Mouse (Mus musculus): ENCODE measurements around the gene Gm20518. TPM values are rescaled to one million over a fixed set of nuclear protein-coding genes. Genes with fewer than 3 reads are reported as not detected.

The Gm20518 gene
- total RNA-seq, 2 experiments from 2014 or later: 1.3 to 2.2 TPM

DNA sequence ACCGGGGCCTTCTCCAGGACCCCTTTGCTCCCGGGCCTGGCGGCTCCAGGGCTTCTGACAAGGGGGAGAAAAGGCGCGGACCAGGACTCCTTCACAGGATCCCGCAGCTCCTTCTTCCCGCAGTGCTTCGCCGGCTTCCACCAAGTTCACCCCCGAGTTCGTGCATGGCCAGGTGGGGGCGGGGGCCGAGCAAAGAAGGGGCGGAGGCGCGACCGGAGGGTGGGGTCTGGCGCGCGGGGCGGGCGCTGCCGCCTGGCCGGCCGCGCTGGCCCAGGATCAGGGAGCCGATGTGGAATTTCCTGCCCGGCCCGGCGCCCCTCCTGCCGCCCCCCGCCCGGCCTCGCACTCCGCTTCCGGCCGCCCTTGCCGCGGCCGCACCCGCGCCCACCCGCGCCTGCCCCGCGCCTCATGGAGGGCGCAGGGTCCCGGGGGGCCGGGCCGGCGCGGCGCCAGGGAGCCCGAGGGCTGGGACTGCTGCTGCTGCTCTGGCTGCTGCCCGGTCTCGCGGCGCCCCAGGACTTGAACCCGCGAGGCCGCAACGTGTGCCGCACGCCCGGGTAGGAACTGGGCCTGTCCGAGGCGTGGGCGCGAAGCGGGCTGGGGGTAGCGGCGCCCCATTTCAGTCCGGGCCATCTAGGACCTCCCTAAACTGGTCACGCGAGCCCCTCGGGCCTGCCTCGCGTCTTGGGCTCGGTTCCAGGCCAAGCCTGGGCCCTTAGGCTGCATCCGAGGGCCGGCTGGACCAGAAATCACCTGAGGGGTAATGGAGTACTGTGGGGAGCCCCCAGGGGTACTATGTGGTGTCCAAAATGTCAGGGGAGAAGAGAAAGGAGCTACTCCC is 94.3 kb downstream of the Gm20518 start, which contains the start of gene Scarf2:
TSS of gene Scarf2 (plus strand) at position 312 of the 841 bp plus-strand sequence.
- intact Hi-C loops (cut with DNase I): no loop called here
- DNase-seq (ENCODE audit: low spot score in 2 of 2): no peak

DNA sequence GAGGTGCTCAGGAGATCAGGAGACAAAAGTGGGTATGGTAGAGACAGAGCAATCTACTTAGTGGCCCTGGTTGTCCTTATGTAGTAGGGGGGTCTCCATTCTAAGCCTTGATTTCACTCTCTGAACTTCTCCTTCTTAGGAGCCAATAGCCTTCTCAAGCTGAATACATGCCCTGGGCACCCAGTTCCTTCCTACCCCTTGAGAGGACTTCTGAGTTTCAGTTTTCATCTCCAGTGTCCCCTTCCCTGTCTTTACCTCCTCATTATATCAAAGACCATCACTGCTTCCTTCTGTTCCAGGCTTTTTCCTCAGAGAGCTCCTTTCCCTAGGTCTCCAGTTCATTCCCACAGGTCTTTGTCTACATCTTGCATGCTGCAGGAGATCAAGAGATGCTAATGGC is 95.0 kb downstream of the Gm20518 start:
- intact Hi-C loops (cut with DNase I): no loop called here
- no peak for DNase-seq (ENCODE audit: low spot score in 2 of 2)

DNA sequence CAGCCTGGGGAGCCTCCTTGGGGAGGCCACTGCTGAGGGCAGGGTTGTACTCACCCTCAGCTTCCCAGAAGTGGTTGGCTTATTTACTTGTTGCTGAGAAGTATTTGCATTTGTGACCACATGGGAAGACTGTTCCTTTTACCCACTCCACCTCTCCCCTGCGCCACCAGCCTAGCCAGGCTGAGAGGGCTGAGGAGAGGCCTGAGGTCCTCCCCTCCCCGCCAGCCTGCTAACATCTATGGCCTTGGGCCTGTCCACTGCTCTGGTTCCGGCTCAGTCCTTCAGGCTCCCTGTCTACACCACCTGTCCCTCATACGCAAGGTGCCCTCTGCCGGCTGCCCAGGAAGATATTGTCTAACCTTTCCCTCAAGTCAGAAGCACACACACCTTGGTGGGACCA is 95.8 kb downstream of the Gm20518 start:
- intact Hi-C loops (cut with DNase I): no loop called here

DNA sequence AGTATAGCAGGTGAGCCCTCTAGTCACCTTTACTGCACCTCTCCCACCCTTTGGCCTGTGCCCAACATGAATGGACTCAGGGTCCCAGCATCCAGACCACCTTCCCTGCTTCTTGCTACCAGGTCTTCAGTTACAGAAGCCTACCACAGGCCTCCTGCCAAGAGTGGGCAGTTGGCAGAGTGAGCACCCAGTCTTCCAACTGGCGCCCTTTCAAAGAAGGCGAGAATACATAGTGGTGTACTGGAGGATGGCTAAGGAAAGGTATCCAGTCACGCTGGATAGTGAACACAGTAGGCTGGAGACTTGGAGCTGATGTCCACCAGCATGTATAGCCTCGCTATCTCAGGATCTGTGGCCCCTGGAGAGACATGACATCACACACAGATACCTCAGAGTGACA is 97.4 kb downstream of the Gm20518 start:
- intact Hi-C loops (cut with DNase I): no loop called here
- peak in 1 of 2 experiments; percentile 39 for DNase-seq (ENCODE audit: low spot score in 2 of 2)

More for the DNA sequence above, 95.8 kb downstream of the Gm20518 start:
- no peak for DNase-seq (ENCODE audit: low spot score in 2 of 2)

DNA sequence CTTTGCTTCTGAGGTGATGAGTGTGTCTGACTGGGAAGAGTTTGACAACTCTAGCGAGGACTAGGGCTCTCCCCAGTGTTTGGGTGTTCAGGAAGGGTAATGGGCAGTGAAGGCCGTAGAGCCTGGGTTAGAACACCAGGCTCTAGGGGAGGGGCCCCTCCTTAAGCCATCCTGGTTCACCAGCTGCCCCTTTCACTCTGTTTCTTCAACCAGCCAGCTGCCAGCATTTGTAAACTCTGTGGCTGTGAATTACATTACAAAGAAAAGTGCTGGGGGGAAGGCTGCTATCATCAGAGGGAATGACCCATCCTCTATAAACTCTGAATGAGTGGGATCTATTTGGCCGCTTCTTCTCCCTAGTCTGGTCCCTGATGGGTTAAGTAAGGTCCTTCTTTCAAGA is 98.7 kb downstream of the Gm20518 start:
- DNase-seq (ENCODE audit: low spot score in 2 of 2): no peak
- intact Hi-C loops (cut with DNase I): no loop called here

DNA sequence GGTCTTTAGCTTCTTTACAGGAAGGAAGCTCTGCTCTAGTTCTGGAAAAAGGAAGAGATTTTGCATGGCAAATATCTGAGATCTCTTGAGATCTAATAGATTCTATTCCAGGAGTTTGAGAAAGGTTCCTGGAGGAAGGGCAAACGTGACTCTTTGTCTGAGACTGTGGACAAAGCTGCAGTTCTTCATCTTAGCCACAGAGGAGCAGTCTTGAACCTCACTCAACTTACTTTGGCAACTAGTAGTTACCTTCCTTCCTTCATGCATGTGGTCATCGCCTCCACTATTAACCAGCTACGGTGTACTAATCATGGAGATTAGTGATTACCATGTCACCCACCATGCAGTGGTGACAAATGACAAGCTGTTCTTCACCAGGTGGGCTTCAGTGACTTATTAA is 106.1 kb downstream of the Gm20518 start:
- DNase-seq (ENCODE audit: low spot score in 2 of 2): no peak
- intact Hi-C loops (cut with DNase I): no loop called here

Other genes with a start within 250 kb of the Gm20518 start
- gene Ccdc74a, start 245.2 kb downstream of the Gm20518 start, total RNA-seq (2021): 10 to 100 TPM; 25.5 to 25.8 TPM
- gene Med15, start 158.8 kb downstream of the Gm20518 start, total RNA-seq (2021): 10 to 100 TPM; 63.3 to 90.2 TPM
- gene Klhl22, start 132.1 kb downstream of the Gm20518 start, total RNA-seq (2021): 100 to 1,000 TPM in 1 of 2 experiments, 10 to 100 TPM in 1; 92.5 to 110 TPM
- 1 to 10 TPM; 3.4 to 3.8 TPM for gene Scarf2, start 94.4 kb downstream of the Gm20518 start, total RNA-seq (2021)
- gene B830017H08Rik, start 58.5 kb downstream of the Gm20518 start, total RNA-seq (2021): 1 to 10 TPM; 2.9 to 4.6 TPM
- gene Car15, start 53.3 kb downstream of the Gm20518 start, total RNA-seq (2021): 10 to 100 TPM; 11.7 to 14.4 TPM
- not detected for gene Tssk1, start 2.6 kb upstream of the Gm20518 start, total RNA-seq (2021)
- 100 to 1,000 TPM in 1 of 2 experiments, 10 to 100 TPM in 1; 92.6 to 103 TPM for gene Dgcr2, start 6.9 kb upstream of the Gm20518 start, total RNA-seq (2021)
- not detected for gene Tssk2, start 7.0 kb upstream of the Gm20518 start, total RNA-seq (2021)
- 10 to 100 TPM; 26.1 to 31.1 TPM for gene Ess2, start 19.7 kb upstream of the Gm20518 start, total RNA-seq (2021)
- not detected for gene Gsc2, start 23.4 kb upstream of the Gm20518 start, total RNA-seq (2021)
- 10 to 100 TPM; 38.5 to 44.9 TPM for gene Slc25a1, start 36.5 kb upstream of the Gm20518 start, total RNA-seq (2021)
- gene Vpreb2, start 88.8 kb upstream of the Gm20518 start, total RNA-seq (2021): not detected
- gene Dgcr6, start 161.2 kb upstream of the Gm20518 start, total RNA-seq (2021): 100 to 1,000 TPM in 1 of 2 experiments, 10 to 100 TPM in 1; 86.3 to 105 TPM
- gene Prodh, start 198.5 kb upstream of the Gm20518 start, total RNA-seq (2021): 10 to 100 TPM; 35.5 to 42.7 TPM
- 100 to 1,000 TPM; 128 to 164 TPM for gene Rtn4r, start 236.0 kb upstream of the Gm20518 start, total RNA-seq (2021)

Data from left cerebral cortex, postnatal 36 days (tissue).